Mouse (Mus musculus) T-helper 2 cell (primary cell): ENCODE results near the gene Btla.

Source experiments
- in situ Hi-C: fragments of 300-600 bp; cut with MboI, MseI; formaldehyde crosslinking; loops from one replicate; pipeline ENCODE4 v1.15.1; 2025; ENCODE audit warnings: high pct_unique_total_duplicates

Btla gene

GRCm38 (mm10) chr16:45256895-45257294 is 32.8 kb downstream of the Btla start:
- in situ Hi-C loops, result no loop called here

- in situ Hi-C loops, result no loop called here
Measured at GRCm38 (mm10) chr16:45257567-45257966, 33.5 kb downstream of the Btla start.

GRCm38 (mm10) chr16:45259663-45260062 is 35.5 kb downstream of the Btla start:
- in situ Hi-C loops, result loop anchor here (10.0 kb wide), 1 partner anchor 65 kb away; no protein-coding TSS in a partner anchor

DNA sequence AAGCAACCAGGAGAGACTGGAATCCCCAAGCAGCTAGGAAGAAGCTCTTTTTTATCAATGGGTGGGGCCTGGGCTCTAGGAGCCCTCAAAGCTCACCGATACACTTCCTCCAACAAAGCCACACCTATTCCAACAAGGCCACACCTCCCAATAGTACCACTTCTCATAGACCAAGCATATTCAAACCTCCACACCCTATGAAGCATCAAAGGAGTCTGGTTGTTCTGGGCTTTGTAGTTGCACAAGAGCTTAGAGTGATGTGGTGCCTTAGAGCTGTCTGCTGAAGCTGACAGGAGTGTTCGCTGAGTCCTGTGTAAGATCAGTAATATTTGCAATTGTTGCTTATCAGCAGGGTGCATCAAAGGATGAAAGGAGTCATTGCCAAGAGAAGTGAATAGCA is 37.2 kb downstream of the Btla start:
- in situ Hi-C loops, result loop anchor here (10.0 kb wide), 1 partner anchor 67 kb away; no protein-coding TSS in a partner anchor

DNA sequence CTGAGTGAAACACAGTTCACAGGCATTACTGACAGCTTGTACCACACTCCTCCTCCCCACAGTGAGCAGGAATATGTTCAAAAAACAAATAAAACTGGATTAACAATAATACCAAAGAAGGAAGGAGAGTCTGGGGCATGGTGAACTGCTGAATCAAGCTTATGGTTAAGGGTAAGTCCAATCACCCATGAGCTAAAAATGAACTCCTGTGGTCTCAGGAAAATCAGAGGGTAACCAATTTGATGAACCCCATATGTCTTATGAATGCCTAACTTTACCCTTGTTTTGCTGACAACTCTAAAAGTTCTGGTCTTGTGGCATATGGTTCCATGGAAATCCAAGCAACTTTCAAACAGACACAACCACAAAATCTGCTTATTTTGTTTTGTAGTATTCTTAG is 37.9 kb downstream of the Btla start:
- in situ Hi-C loops, result loop anchor here (10.0 kb wide), 1 partner anchor 67 kb away; no protein-coding TSS in a partner anchor

GRCm38 (mm10) chr16:45269886-45270285 is 45.8 kb downstream of the Btla start:
- in situ Hi-C loops, result loop anchor here (10.0 kb wide), 1 partner anchor 75 kb away; no protein-coding TSS in a partner anchor

DNA sequence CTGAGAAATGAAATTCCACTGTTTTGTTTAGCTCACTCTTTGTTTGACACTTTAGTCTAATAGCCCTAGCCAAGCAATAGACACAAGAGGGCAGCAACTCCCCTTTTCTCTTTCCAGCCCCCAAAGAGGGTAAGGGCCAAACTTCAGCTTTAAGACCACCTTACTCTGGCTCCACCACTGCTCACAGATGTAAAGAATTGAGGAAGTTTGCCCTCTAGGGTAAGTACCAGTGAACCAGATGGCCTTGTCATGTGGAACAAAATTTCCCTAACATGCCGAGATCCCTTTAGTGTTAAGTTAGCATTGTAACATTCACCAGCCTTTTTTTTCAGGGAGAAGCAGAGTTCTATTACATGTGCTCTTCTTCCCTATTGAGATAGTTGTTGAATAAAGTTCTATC is 59.0 kb downstream of the Btla start:
- in situ Hi-C loops, result no loop called here

DNA sequence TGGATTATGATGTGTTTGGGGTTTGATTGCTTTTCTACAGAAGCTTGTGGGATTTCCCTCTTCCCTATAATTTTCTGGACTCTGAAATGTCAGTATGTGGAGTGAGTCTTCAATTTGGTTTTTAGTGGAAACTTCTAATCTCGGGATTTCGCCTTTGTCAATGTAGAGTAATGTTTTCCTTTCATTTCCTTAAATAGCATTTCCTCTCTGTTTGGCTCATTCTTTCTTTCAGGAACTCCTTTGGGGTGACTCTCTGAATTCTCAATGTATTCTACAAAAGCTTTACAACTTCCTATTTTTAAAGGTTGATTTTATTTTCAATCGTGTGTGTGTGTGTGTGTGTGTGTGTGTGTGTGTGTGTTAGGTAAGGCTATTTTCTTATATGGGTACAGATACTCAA is 73.7 kb downstream of the Btla start:
- in situ Hi-C loops, result no loop called here
